Mouse (Mus musculus): ENCODE results near the gene Stpg3.
"Not testable (repeated sequence)": the region's sequence is repeated elsewhere in the genome, so short reads cannot be mapped to it uniquely, and the experiment has no call there.

Stpg3 gene

DNA sequence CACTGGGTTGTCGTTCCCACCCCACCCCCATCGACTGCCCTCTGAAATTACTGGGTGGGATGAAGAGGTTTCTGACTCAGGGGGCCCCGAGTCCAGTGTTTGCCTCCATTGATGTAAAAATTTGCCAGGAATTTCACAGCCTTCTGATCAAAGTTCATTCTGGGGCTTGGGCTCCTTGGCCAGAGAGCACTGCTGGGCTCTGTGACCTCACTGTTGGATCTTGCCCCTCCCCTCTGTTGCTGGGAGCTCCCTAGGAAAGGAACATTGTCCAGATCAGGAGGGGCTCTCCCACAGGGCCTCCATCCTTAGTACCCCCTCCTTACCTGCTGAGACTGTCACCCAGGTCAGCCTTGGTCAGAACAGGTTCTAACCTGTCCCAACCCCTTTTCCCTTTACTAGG, at the start of gene Stpg3:
Stpg3 (minus strand) TSS at position 194 of the 400 bp plus-strand sequence.
- no peak for DNase-seq (ENCODE audit: low read depth, low spot score)

DNA sequence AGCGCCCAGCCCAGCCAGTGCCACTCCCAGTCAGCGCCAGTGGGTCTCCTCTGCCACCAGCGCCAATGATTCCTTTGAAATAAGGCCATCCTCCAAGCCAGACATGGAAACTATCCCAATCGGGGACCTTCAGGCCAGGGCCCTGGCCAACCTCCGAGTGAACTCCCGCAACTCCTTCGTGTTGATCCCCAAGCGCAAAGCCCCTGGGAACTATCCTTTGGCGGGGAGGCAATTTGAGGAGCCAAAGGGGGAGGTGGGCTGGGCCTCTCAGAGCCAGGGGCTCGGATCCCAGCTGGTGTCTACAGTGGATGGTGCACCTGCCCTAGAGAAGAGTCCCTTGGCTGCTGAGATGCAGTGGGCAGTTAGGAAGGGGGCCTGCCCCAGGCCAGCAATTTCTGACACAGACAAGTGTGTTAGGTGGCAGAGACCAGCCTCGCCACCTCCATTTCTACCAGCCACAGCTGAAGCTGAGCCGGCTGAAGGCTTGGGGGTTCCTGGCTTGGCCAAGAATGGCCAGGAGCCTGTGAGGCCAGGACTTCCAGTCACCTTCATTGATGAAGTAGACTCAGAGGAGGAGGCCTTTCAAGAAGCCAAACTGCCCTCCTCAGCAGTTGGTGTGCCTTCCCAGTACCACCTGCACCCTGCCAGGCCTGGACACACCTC, 49.3 kb upstream of the Stpg3 start:
- no peak for DNase-seq (ENCODE audit: low read depth, low spot score)

- peak; percentile 81 for DNase-seq (ENCODE audit: low read depth, low spot score)
Measured at GRCm38 (mm10) chr2:25262795-25263622, 48.6 kb upstream of the Stpg3 start.

- DNase-seq (ENCODE audit: low read depth, low spot score): peak; percentile 96
Measured at GRCm38 (mm10) chr2:25262291-25262767, 47.9 kb upstream of the Stpg3 start, which contains the start of gene Tprn. TSS of gene Tprn (plus strand) at chr2:25262618.

- no peak for DNase-seq (ENCODE audit: low read depth, low spot score)
Measured at GRCm38 (mm10) chr2:25261870-25262269, 47.4 kb upstream of the Stpg3 start.

- DNase-seq (ENCODE audit: low read depth, low spot score): peak; percentile 63
Measured at GRCm38 (mm10) chr2:25258887-25259286, 44.5 kb upstream of the Stpg3 start.

GRCm38 (mm10) chr2:25257250-25257649, 42.8 kb upstream of the Stpg3 start:
- DNase-seq (ENCODE audit: low read depth, low spot score): not testable (repeated sequence)

DNA sequence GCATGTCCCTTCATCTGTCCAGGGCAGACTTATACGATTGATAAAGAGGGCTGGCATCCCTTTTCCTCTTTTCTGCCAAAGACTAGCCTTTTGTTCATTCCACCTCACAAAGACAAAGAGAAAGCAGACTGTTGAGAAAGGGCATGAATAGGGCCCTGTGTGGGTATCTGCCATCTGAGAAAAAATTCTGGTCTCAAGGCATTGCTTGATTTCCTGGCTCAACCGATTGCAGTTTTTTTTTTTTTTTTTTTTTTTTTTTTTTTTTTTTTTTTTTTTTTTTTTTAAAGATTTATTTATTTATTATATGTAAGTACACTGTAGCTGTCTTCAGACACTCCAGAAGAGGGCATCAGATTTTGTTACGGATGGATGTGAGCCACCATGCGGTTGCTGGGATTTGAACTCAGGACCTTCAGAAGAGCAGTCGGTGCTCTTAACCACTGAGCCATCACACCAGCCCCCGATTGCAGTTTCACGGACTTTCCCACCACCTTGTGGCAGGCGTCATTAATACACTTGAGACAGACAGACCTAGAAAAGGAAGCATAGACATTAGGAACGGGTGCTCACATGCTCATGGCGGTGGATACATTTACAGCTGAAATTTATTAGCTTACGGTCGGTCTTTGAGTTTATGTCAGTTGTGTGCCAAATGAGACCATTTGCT, 42.1 kb upstream of the Stpg3 start:
- DNase-seq (ENCODE audit: low read depth, low spot score): peak; percentile 83

GRCm38 (mm10) chr2:25255284-25255779, 40.9 kb upstream of the Stpg3 start, which contains the start of gene Tmem203:
TSS of gene Tmem203 (plus strand) at chr2:25255439.
- peak; percentile 95 for DNase-seq (ENCODE audit: low read depth, low spot score)

DNA sequence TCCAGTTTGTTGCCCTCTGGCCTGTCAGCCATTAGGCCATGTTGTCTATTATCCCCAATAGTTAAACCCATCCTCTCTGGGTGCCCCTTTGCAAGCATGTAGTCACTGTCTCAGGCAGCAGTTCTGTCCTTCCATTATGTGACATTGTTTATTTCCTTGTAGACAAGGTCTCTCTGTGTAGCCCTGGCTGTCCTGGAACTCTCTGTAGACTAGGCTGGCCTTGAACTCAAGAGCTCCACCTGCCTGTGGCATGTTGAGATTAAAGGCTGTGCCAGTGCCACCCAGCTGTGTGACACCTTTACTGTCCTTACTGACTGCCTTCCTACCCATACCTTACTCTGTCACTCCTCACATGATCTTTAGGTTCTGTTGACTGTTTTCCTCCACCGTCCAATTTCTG, 37.9 kb upstream of the Stpg3 start:
- DNase-seq (ENCODE audit: low read depth, low spot score): peak; percentile 65

DNA sequence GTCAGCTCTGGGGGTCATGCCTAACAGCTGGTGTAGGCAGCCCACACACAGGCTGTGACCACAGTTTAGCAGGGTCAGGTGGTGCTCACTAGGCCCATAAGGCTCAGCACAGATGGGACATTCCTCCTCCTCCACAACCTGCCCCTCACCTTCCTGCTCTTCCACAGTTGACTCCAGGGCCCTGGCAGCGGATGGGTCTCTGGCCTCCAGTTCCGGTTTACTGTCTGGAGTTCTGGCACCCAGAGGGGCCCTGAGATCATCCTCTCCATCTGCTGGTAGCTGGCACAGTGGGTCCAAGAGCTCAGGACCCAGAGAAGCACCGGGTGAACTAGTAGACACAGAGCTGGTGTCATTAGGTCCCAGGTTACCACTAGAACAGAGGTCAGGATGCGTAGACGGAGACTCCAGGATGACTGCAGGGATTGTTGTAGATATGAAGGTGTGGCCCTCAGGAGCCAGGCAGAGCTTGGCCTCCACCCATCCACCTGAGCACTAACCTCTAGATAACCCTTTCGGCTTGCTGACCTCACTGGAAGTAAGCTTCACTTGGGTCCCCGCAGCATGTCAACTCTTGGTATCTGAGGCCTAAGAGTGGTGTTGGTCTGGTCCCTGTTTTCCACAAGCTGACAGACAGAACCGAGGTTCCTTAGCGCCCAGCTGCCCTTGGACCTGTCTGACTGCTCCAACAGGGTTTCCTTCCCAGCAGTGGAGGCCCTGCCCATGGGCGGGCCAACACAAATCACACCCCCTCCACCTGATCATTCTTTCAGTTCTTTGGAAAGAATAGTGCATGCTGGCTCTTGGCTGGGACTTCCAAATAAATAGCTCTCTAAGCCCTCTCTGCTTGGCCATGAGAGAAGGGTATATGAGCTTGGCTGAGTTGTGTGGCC, 32.0 kb upstream of the Stpg3 start, which contains the start of gene AL732309.1:
AL732309.1 (minus strand) TSS at position 681 of the 890 bp plus-strand sequence.
- no peak for DNase-seq (ENCODE audit: low read depth, low spot score)

DNA sequence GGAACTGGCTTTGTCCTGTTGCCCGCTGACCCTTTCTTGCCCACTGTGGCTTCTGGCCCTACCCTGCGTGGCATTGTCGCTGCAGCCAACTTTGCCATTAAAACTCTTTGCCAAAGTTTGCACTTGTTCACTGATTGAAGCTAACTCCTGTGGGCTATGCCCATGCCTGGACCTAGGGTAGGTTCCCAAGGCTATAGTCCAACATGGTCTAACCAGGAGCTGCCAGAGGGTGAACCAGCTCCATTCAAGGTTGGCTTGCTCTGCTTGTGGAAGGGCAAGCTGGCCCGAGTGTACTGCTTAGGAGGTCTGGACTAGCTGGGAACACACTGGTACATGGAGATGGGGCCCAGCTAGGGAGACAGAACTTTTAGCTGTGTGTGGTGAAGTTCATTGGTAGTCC, 29.7 kb upstream of the Stpg3 start:
- no peak for DNase-seq (ENCODE audit: low read depth, low spot score)

DNA sequence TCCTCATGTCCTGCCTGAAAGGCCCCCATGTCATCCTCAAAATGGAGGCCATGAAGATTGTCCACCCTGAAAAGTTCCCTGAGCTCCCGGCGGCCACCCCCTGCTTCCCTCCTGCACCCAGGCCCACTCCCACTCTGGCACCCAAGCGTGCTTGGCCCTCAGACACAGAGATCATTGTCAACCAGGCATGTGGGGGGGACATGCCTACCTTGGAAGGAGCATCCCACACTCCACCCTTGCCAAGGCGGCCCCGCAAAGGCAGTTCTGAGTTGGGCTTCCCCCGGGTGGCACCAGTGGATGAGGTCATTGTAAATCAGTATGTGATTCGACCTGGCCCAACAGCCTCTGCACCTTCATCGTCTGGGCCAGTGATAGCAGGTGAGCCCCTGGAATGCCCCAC, 28.9 kb upstream of the Stpg3 start:
- DNase-seq (ENCODE audit: low read depth, low spot score): no peak

DNA sequence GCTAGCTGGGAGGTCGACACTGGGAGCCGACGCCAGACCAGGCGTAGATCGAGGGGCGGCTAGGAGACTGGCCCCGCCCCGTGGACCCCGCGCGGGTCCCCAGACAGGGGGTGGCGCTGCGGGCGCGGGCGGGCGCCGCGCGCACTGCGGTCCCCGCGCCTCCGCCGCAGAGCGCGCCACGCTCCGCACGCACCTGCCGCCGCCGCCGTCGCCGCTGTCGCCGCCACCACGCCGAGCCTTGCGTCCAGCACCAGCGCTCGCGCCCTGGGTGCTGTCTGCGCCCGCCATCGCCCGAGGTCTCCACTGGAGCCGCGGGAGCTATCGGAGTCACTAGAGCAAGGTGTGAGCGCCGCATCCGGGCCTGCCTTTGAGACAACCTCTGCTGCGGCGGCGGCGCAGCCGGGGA, 27.7 kb upstream of the Stpg3 start, which contains the start of the genes Rnf208 and Cysrt1:
Rnf208 (plus strand) TSS at position 155 of the 406 bp plus-strand sequence.
Cysrt1 (minus strand) TSS at position 352 of the 406 bp plus-strand sequence.
- peak; percentile 66 for DNase-seq (ENCODE audit: low read depth, low spot score)

GRCm38 (mm10) chr2:25241438-25241775, 27.0 kb upstream of the Stpg3 start:
- peak; percentile 46 for DNase-seq (ENCODE audit: low read depth, low spot score)

GRCm38 (mm10) chr2:25240723-25241437, 26.4 kb upstream of the Stpg3 start:
- DNase-seq (ENCODE audit: low read depth, low spot score): peak; percentile 80

DNA sequence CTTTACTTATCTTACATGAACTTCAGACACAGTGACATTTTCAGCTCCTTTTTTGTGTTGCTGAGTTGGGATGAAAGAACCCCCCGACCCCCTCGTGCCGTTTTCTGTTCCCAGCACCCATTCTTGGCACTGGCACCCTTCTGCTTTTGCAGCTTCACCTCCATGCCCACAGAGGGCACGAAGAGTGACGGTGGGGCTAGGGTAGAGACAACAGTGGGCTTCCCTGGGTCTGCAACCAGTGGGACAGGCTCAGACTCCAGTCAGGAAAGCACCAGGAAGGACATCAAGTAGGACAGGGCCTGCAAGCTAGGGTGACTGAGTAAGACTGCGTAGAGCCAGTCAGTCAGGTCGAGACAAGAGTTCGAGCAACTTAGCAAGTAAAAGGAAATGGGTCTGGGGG, 25.9 kb upstream of the Stpg3 start:
- DNase-seq (ENCODE audit: low read depth, low spot score): no peak

DNA sequence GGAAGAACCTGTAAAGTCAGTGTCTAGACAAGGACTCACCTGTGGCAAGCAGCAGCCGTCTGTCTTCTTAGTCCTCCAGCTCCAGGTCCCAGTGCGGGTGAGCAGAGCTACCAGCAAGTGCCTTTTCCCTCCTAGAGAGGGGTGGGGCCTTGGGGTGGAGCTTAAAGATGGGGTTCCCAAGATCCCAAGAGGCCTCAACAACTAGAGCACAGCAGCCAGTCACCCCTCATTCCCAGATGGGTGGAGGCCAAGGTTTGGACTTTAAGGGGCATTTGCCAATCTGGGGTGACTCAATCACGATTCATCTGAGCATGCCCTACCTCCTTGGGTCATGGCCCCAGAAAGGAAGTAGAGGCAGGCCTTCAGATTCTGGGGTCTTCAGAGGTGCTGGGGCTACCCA, 25.3 kb upstream of the Stpg3 start:
- no peak for DNase-seq (ENCODE audit: low read depth, low spot score)

GRCm38 (mm10) chr2:25238106-25238505, 23.7 kb upstream of the Stpg3 start:
- DNase-seq (ENCODE audit: low read depth, low spot score): no peak

DNA sequence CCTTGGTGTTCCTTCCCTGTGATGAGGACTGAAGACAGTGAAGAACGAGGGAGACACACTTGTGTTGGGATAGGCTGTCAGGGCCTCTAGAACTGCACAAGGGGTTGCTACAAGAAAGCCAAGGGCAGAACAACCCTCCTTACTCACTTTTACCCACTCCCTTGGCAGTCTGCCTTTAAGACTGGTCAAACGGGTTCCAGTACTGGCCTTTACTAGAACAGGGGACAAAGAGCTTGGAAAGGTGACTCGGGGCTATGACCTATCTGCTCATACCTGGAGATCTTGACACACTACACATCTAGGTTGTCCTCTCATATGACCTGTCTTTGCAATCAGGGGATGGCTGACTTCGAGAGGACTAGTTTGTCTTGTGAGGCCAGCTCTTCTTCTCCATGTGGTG, 23.1 kb upstream of the Stpg3 start:
- DNase-seq (ENCODE audit: low read depth, low spot score): no peak

All from CD4-positive, CD25-positive, alpha-beta regulatory T cell, adult 2 months (primary cell).